Mouse (Mus musculus) heart, adult 2 months (tissue): Measurements from ENCODE around the gene Gtpbp6. TPM values are rescaled to one million over a fixed set of nuclear protein-coding genes. Genes with fewer than 3 reads are reported as not detected.

Experiments
- DNase-seq, 2 experiments: peaks; one replicate each; pipeline ENCODE4 v3.0.0; 2021
- H3K27ac ChIP-seq: fragments of 200-600 bp; 2 replicates; pipeline ENCODE4 v1.8.1; 2022
- H3K27me3 ChIP-seq: fragments of 200-500 bp; 2 replicates; pipeline ENCODE4 v1.6.1; 2012; ENCODE audit warnings: mild to moderate bottlenecking, low read length, inconsistent platforms, mixed read lengths; ENCODE audit not compliant: control insufficient read depth, insufficient read depth
- H3K36me3 ChIP-seq: fragments of 200-500 bp; 2 replicates; pipeline ENCODE4 v1.6.1; 2012; ENCODE audit warnings: low read length, inconsistent platforms; ENCODE audit not compliant: control insufficient read depth, insufficient read depth
- H3K4me1 ChIP-seq: fragments of 200-500 bp; 2 replicates; pipeline ENCODE4 v1.6.1; 2011; ENCODE audit warnings: low read length; ENCODE audit not compliant: control insufficient read depth, insufficient read depth
- H3K4me3 ChIP-seq: fragments of 200-600 bp; 2 replicates; pipeline ENCODE4 v1.8.1; 2022
- H3K79me2 ChIP-seq: fragments of 200-500 bp; replicated peaks from 2 replicates; pipeline ENCODE4 v1.6.1; 2012; ENCODE audit warnings: mild to moderate bottlenecking, inconsistent platforms, low read length, moderate library complexity, mixed read lengths; ENCODE audit not compliant: control insufficient read depth, insufficient read depth
- H3K9ac ChIP-seq: fragments of 200-500 bp; 2 replicates; pipeline ENCODE4 v1.6.1; 2012; ENCODE audit warnings: low read depth, mild to moderate bottlenecking, control low read depth, inconsistent platforms, low read length, mixed read lengths
- CTCF ChIP-seq: fragments of 200-600 bp; IDR thresholded peaks from 2 replicates; pipeline ENCODE4 v1.8.1; 2022; ENCODE audit warnings: antibody characterized with exemption, mild to moderate bottlenecking, moderate library complexity
- EP300 ChIP-seq: fragments of 200-500 bp; IDR thresholded peaks from 2 replicates; pipeline ENCODE4 v1.6.1; 2011; ENCODE audit warnings: low read depth, low read length, control low read depth; ENCODE audit not compliant: insufficient read depth
- POLR2A ChIP-seq: fragments of 200-500 bp; IDR thresholded peaks from 2 replicates; pipeline ENCODE4 v1.6.1; 2011; ENCODE audit warnings: mild to moderate bottlenecking, low read depth, low read length, control low read depth; ENCODE audit not compliant: insufficient read depth
- WGBS: fragments of 180-500 bp; shearing (Covaris S2); methylation state at CpG from one replicate; pipeline ENCODE4 v1.1.7; 2018; 5-methylcytosine and 5-hydroxymethylcytosine counted together
- intact Hi-C: fragments of 180-260 bp; cut with DNase I; formaldehyde crosslinking; loops from one replicate; pipeline ENCODE4 v1.15.1; 2025
- polyA plus RNA-seq: library from polyadenylated mRNA; depleted of rRNA; stranded (reverse); fragments of >200 nt; gene quantifications from 2 replicates; pipeline ENCODE4 v1.2.3, GENCODE M21; 2012
- total RNA-seq, 2 experiments: library from RNA; stranded (reverse); gene quantifications; 2 replicates each; pipeline ENCODE4 v1.2.3; 2021

The Gtpbp6 gene
- total and polyA plus RNA-seq, 3 experiments: 26.0 to 36.6 (median 27.3) TPM

DNA sequence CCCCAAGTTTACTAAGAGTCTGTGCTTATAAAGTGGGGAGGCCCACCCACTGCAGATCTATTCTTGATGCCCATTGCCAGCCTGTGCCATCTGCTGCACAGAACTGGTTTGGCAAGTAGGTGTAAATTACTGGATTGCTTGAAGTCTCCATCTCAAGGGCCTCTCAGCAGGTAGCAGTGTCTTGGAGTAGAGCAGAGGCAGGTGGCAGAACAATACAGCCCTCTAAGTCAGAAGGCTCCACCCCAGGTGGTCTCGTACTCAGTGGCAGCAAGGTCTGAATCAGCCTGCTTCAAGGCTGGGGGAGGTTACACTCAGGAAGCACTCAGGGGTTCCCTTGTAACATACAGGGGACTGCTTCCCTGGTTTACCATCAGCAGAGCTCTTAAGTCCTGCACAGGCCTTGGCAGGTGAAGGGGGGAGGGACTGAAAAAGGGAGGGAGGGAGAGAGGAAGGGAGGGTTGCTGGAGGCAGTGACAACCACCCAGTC, 9.0 kb downstream of the Gtpbp6 start:
- intact Hi-C loops: no loop called here
- H3K27ac ChIP-seq: no peak overlapping the region
- no peak for TF ChIP-seq POLR2A
- no peak for TF ChIP-seq EP300
- no peak for TF ChIP-seq CTCF
- H3K4me1 ChIP-seq: peaks cover 2% of the 10 kb centered on the region
- no peaks in the 10 kb centered on the region for H3K36me3 ChIP-seq
- no peak overlapping the region for H3K9ac ChIP-seq
- WGBS: 65% methylated on average over 1 of the region's 1 CpGs
- no peak overlapping the region for H3K4me3 ChIP-seq
- H3K27me3 ChIP-seq: peaks cover 2% of the 10 kb centered on the region; the same call in 1 of the 2 replicates
- no peak for DNase-seq
- no peaks in the 10 kb centered on the region for H3K79me2 ChIP-seq

DNA sequence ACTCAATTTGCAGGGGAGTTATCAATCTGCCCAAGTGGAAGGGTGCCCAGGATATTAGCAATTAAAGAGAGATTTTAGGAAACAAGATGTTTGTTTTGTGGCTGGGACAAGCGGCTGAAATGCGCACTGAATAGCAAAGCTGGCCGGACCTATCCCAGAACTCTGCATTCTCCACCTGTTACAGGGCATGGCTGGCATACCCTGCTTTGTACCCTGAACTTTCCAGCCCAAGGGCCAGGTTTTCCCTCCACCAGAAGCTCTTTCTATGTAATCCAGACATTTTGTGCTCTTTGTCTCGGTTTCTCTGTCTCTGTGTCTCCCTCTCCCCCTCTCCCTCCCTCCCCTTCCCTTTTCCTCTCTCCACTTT, 13.2 kb downstream of the Gtpbp6 start:
- peak overlapping the region; percentile 67 for H3K27ac ChIP-seq
- no peak for DNase-seq

DNA sequence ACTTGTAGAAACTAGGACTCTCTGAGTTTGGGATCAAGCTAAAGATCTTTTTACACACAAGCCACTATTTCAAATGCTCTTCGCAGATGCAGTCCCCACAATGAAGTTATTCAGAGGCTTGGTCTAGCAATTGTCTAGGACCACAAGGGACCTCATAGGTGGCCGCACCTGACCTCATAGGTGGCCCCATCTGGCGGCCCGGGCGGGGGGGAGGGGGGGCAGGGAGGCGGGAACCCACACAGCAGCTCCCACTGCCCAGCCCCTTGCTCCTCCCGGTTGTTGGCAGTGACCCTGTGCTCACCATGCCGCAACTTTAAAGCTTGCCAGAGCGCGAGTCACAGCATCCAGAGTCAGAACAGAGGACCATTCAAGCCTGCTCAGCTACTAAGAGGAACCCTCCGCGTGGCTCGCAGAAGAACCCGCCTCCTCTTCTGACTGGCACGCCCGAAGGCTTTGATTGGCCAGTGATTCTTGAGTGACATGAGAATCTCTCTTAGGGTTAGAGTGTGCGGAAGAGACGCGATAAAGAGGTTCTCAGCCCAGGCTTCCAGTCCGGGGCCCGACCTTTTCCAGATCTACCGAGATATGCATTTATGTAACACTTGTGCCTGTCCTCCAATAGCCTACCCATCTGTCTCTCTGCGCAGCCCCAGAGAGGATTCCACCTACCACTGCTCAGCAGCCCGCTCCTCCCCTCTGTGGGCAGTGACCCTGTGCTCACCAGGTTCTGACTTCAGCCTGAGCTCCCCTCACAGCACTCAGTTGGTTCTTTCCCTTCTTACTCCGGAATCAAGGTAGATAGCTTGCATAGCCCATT, 13.8 kb downstream of the Gtpbp6 start, which contains the start of gene Gm35315:
TSS of gene Gm35315 (minus strand) at position 391 of the 817 bp plus-strand sequence.
- TF ChIP-seq POLR2A (peak; percentile 70), EP300 (0 out of 2 replicates have a peak, but pooled peaks have one; percentile 23), CTCF (no peak)
- H3K27ac ChIP-seq: peak within 1 kb of the TSS; percentile 67
- DNase-seq: peak; percentile 81 to 89
- intact Hi-C loops: loop anchor here (5.0 kb wide), 1 partner anchor 37 kb away; no protein-coding TSS in a partner anchor
- H3K27me3 ChIP-seq: no peaks in the 10 kb centered on the region
- WGBS: 3% methylated on average over 25 of the region's 25 CpGs
- no peaks in the 10 kb centered on the region; the same call in 1 of the 2 replicates for H3K4me1 ChIP-seq
- no peaks in the 10 kb centered on the region for H3K36me3 ChIP-seq
- no peaks in the 10 kb centered on the region for H3K79me2 ChIP-seq
- H3K9ac ChIP-seq: peak within 1 kb of the TSS; percentile 56
- peak within 1 kb of the TSS; percentile 61 for H3K4me3 ChIP-seq

More for the DNA sequence above, 13.2 kb downstream of the Gtpbp6 start:
- Histone ChIP-seq H3K9ac (peak overlapping the region; percentile 56), H3K4me3 (peak overlapping the region; percentile 61), H3K27me3 (no peaks in the 10 kb centered on the region), H3K4me1 (no peaks in the 10 kb centered on the region; the same call in 1 of the 2 replicates), H3K36me3 (no peaks in the 10 kb centered on the region), H3K79me2 (no peaks in the 10 kb centered on the region)
- TF ChIP-seq POLR2A: no peak
- no peak for TF ChIP-seq EP300
- no peak for TF ChIP-seq CTCF
- intact Hi-C loops: loop anchor here (5.0 kb wide), 1 partner anchor 38 kb away; no protein-coding TSS in a partner anchor
- 6% methylated on average over 4 of the region's 4 CpGs for WGBS

DNA sequence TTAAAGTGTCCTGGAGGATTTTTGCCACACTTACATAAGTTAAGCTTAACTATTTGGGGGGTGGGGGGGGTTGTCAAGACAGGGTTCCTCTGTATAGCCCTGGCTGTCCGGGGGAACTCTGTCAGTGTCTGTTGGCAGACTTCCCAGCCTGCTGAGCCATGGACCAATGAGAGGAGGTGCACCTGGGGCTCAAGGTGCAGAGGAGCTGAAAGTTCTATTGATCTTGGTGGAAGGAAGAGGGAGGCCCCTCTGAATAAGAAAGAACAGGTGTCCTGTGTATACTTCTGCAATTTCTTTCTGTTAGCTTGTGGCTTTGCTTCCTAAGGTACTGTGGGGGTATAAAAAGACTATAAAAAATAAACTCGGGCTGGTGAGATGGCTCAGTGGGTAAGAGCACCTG, 16.5 kb downstream of the Gtpbp6 start:
- no peak for TF ChIP-seq POLR2A
- TF ChIP-seq EP300: no peak
- no peak for TF ChIP-seq CTCF
- Histone ChIP-seq H3K27ac (no peak overlapping the region), H3K4me3 (no peak overlapping the region), H3K4me1 (no peaks in the 10 kb centered on the region; the same call in 1 of the 2 replicates), H3K79me2 (no peaks in the 10 kb centered on the region), H3K36me3 (no peaks in the 10 kb centered on the region), H3K9ac (no peak overlapping the region), H3K27me3 (no peaks in the 10 kb centered on the region)
- 53% methylated on average over 2 of the region's 2 CpGs for WGBS
- intact Hi-C loops: loop anchor here (5.0 kb wide), 1 partner anchor 34 kb away; no protein-coding TSS in a partner anchor
- no peak for DNase-seq

DNA sequence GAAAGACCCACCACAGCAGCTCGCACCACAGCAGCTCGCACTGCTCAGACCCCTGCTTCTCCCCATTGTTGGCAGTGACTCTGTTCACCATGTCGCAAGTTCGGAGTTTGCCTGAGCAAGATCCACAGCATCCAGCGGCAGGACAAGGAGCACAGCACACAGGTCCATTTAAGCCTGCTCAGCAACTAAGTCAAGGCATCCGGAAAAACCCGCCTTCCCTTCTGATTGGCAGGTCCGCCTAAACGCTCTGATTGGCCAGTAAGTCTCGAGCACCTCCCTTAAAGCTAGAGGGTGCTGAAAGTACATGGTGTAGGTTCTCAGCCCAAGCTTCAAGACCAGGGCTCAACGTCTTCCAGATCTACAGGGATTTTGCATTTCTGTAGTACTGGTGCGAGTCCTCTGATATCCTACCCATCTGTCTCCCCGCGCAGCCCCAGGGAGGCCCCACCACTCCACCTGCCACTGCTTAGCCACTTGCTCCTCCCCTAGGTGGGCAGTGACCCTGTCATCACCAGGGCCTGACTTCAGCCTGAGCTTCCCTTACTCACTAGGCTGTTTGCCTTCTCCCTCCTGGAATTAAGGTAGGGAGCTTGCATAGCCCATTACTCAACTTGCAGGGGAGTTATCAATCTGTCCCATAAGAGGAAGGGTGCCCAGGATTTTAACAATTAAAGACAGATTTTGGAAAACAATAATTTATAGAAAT, 21.7 kb downstream of the Gtpbp6 start:
- H3K4me1 ChIP-seq: no peaks in the 10 kb centered on the region
- intact Hi-C loops: no loop called here
- H3K9ac ChIP-seq: no peak overlapping the region
- H3K79me2 ChIP-seq: no peaks in the 10 kb centered on the region
- WGBS: 23% methylated on average over 14 of the region's 14 CpGs
- H3K4me3 ChIP-seq: no peak overlapping the region
- no peaks in the 10 kb centered on the region for H3K27me3 ChIP-seq
- H3K36me3 ChIP-seq: no peaks in the 10 kb centered on the region
- no peak overlapping the region for H3K27ac ChIP-seq
- no peak for DNase-seq
- no peak for TF ChIP-seq CTCF
- no peak for TF ChIP-seq EP300
- TF ChIP-seq POLR2A: no peak
